Mouse (Mus musculus): ENCODE data around the gene Zmynd8.

GRCm38 (mm10) chr2:165888396-165888795, 10.4 kb downstream of the Zmynd8 start:
- TF ChIP-seq CTCF (IDR thresholded peaks at IDR 0.05; ENCODE audit: low read depth): no peak
- TF ChIP-seq EP300 (IDR thresholded peaks at IDR 0.05; ENCODE audit: low read depth): no peak

All from heart, postnatal 0 days (tissue).